Mouse (Mus musculus): ENCODE data around the gene Naxd. TPM values are rescaled to one million over a fixed set of nuclear protein-coding genes. Genes with fewer than 3 reads are reported as not detected.
"Not testable (repeated sequence)": the region's sequence is repeated elsewhere in the genome, so short reads cannot be mapped to it uniquely, and the experiment has no call there.

The Naxd gene
- polyA plus RNA-seq, 1 experiment from 2014 or later, result 95.1 TPM

DNA sequence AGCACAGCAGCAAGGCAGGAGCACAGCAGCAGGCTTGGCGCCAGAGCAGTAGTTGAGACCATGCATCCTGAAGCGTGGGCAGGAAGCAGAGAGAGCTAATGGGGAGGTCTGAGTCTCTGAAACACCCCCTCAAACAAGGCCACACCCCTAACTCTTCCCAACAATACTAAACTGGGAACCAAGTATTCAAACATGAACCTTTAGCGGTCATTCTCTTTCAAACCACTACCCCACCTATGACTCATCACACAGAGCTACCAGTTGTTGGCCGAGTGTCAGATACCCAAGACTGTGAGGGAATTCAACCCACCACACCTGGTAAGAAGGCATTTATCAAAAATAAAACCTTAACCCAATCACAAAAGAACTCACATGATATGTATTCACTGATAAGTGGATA, 10.1 kb upstream of the Naxd start:
- no peak for ATAC-seq (ENCODE audit: low read depth)
- 67% methylated on average over 4 of the region's 4 CpGs for WGBS
- no peak overlapping the region for H3K27ac ChIP-seq (replicated peaks; ENCODE audit: low read depth, low read length)

GRCm38 (mm10) chr8:11492340-11492739, 5.0 kb upstream of the Naxd start:
- not testable (repeated sequence) for DNase-seq (ENCODE audit: low spot score); H3K4me3 ChIP-seq (ENCODE audit: low read depth, low read length); ATAC-seq (ENCODE audit: low read depth); H3K9me3 ChIP-seq (ENCODE audit: control insufficient read depth, low read length); H3K4me2 ChIP-seq (ENCODE audit: low read depth, low read length); H3K27ac ChIP-seq (replicated peaks; ENCODE audit: low read depth, low read length); H3K36me3 ChIP-seq (ENCODE audit: control insufficient read depth, insufficient read depth, low read length); H3K4me1 ChIP-seq (ENCODE audit: control insufficient read depth, insufficient read depth, low read length); H3K9ac ChIP-seq (ENCODE audit: low read depth, low read length)
- WGBS, result 87% methylated on average over 2 of the region's 2 CpGs
- peaks cover 14% of the 10 kb centered on the region for H3K27me3 ChIP-seq (replicated peaks; ENCODE audit: control insufficient read depth, insufficient read depth, low read length)

More for the DNA sequence above, 10.1 kb upstream of the Naxd start:
- Histone ChIP-seq H3K9ac (ENCODE audit: low read depth, low read length) (no peak overlapping the region), H3K36me3 (ENCODE audit: control insufficient read depth, insufficient read depth, low read length) (no peaks in the 10 kb centered on the region), H3K27me3 (replicated peaks; ENCODE audit: control insufficient read depth, insufficient read depth, low read length) (peaks cover 17% of the 10 kb centered on the region), H3K4me3 (ENCODE audit: low read depth, low read length) (no peak overlapping the region), H3K4me2 (ENCODE audit: low read depth, low read length) (no peak overlapping the region), H3K4me1 (ENCODE audit: control insufficient read depth, insufficient read depth, low read length) (no peaks in the 10 kb centered on the region), H3K9me3 (ENCODE audit: control insufficient read depth, low read length) (no peaks in the 10 kb centered on the region)
- no peak for DNase-seq (ENCODE audit: low spot score)

DNA sequence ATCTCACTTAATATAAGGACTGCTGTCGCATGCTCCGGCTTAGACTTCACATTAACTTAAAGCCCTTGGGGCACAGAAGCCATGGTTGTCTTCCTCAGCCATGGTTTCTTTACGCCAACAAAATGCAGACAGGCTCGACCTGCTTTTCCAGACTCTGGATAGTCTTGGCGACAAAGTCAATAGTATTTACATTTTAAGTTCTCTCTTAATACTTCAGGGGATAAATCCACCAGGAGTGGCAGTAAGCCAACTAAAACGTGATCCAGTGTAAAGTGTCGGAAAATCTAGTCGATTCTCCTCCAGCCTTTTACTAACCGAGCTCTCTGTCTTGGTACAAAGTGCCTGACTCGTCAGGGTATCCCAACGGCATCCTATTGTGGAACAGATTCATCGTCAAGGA, 975 bp downstream of the Naxd start:
- H3K4me2 ChIP-seq (ENCODE audit: low read depth, low read length), result peak overlapping the region; percentile 75
- DNase-seq (ENCODE audit: low spot score) (peak; percentile 9), ATAC-seq (ENCODE audit: low read depth) (no peak)
- no peaks in the 10 kb centered on the region for H3K9me3 ChIP-seq (ENCODE audit: control insufficient read depth, low read length)
- H3K27me3 ChIP-seq (replicated peaks; ENCODE audit: control insufficient read depth, insufficient read depth, low read length), result no peaks in the 10 kb centered on the region
- peak overlapping the region; percentile 86; the same call in 1 of the 2 replicates for H3K9ac ChIP-seq (ENCODE audit: low read depth, low read length)
- peaks cover 12% of the 10 kb centered on the region for H3K36me3 ChIP-seq (ENCODE audit: control insufficient read depth, insufficient read depth, low read length)
- H3K27ac ChIP-seq (replicated peaks; ENCODE audit: low read depth, low read length), result no peak overlapping the region
- WGBS, result 72% methylated on average over 12 of the region's 12 CpGs
- peaks cover 15% of the 10 kb centered on the region for H3K4me1 ChIP-seq (ENCODE audit: control insufficient read depth, insufficient read depth, low read length)
- peak overlapping the region; percentile 89 for H3K4me3 ChIP-seq (ENCODE audit: low read depth, low read length)

DNA sequence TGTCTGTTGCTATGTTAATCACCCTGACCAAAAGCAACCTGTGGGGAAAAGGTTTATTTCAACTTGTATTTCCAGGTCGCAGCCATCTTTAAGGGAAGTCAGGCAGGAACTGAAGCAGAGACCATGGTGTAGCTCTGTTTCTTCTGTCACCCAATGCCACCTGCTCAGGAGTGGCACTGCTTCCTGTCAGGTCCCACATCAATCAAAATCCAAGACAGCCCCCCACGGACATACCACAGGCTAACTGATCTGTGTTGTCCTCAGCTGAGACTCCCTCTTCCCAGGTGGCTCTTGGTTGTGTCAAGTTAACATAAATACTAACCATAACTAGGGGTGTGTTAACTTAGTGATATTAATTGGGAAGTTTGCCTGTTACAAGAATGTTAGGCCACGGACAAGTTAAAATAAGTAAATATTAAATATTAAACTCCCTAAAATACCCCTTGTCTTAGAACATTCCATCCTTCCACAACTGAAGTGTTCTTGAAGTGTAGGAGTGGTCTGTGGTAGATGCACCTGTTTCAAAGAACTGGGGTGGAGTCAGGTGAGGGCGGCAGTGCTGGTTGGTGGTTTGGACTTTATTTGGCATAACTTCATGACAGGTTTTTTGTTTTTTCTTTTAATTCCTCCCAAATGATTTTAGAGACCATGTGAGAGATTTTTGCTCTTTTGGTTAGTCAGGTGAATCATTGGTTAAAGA, 1.6 kb downstream of the Naxd start:
- Histone ChIP-seq H3K9ac (ENCODE audit: low read depth, low read length) (no peak overlapping the region), H3K9me3 (ENCODE audit: control insufficient read depth, low read length) (no peaks in the 10 kb centered on the region), H3K27me3 (replicated peaks; ENCODE audit: control insufficient read depth, insufficient read depth, low read length) (no peaks in the 10 kb centered on the region), H3K27ac (replicated peaks; ENCODE audit: low read depth, low read length) (no peak overlapping the region), H3K4me3 (ENCODE audit: low read depth, low read length) (peak overlapping the region; percentile 89), H3K36me3 (ENCODE audit: control insufficient read depth, insufficient read depth, low read length) (peaks cover 18% of the 10 kb centered on the region), H3K4me1 (ENCODE audit: control insufficient read depth, insufficient read depth, low read length) (peaks cover 15% of the 10 kb centered on the region), H3K4me2 (ENCODE audit: low read depth, low read length) (no peak overlapping the region)
- DNase-seq (ENCODE audit: low spot score), result no peak
- WGBS, result 87% methylated on average over 4 of the region's 4 CpGs
- ATAC-seq (ENCODE audit: low read depth), result no peak

DNA sequence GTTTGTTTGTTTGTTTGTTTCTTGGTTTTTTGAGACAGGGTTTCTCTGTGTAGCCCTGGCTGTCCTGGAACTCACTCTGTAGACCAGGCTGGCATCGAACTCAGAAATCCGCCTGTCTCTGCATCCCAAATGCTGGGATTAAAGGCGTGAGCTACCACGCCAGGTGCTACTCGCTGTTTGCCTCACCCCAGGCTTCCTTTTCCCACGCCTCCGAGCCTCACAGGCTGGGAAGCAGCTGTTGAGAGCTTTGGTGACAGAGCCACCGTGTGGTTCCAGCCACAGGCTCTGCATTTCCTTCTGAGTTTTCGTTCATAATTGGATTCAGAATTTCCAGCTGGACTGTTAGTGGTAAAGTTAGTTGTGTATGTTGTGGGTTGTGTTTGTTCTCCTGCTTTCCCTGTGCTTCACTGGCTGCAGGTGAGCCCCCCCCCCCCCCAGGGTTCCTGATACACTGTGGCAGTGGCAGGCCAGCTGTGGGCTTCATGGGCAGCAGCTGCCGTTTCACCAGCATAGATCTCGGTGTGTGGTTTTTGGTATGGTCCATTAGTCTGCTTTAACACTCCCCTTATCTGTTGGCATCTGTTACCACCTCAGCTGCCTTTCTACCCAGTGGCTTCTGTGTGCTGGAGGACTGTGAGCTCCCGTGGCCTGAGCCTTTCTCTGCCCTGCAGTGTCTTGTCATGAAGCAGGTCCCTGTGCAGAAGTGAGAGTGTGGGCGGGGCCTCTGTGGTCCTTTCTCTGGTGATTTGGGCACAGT, 6.3 kb downstream of the Naxd start:
- Histone ChIP-seq H3K4me1 (ENCODE audit: control insufficient read depth, insufficient read depth, low read length) (peaks cover 2% of the 10 kb centered on the region), H3K27me3 (replicated peaks; ENCODE audit: control insufficient read depth, insufficient read depth, low read length) (no peaks in the 10 kb centered on the region), H3K4me3 (ENCODE audit: low read depth, low read length) (no peak overlapping the region), H3K9ac (ENCODE audit: low read depth, low read length) (no peak overlapping the region), H3K9me3 (ENCODE audit: control insufficient read depth, low read length) (no peaks in the 10 kb centered on the region), H3K36me3 (ENCODE audit: control insufficient read depth, insufficient read depth, low read length) (peaks cover 60% of the 10 kb centered on the region), H3K27ac (replicated peaks; ENCODE audit: low read depth, low read length) (no peak overlapping the region), H3K4me2 (ENCODE audit: low read depth, low read length) (no peak overlapping the region)
- 81% methylated on average over 13 of the region's 13 CpGs for WGBS
- DNase-seq (ENCODE audit: low spot score) (peak; percentile 12), ATAC-seq (ENCODE audit: low read depth) (no peak)

GRCm38 (mm10) chr8:11506074-11506473, 8.8 kb downstream of the Naxd start:
- WGBS, result 88% methylated on average over 13 of the region's 14 CpGs
- H3K9ac ChIP-seq (ENCODE audit: low read depth, low read length), result no peak overlapping the region
- no peak overlapping the region for H3K4me2 ChIP-seq (ENCODE audit: low read depth, low read length)
- H3K9me3 ChIP-seq (ENCODE audit: control insufficient read depth, low read length), result no peaks in the 10 kb centered on the region
- ATAC-seq (ENCODE audit: low read depth) (no peak), DNase-seq (ENCODE audit: low spot score) (no peak)
- no peaks in the 10 kb centered on the region for H3K27me3 ChIP-seq (replicated peaks; ENCODE audit: control insufficient read depth, insufficient read depth, low read length)
- H3K27ac ChIP-seq (replicated peaks; ENCODE audit: low read depth, low read length), result no peak overlapping the region
- H3K36me3 ChIP-seq (ENCODE audit: control insufficient read depth, insufficient read depth, low read length), result peaks cover 83% of the 10 kb centered on the region
- H3K4me3 ChIP-seq (ENCODE audit: low read depth, low read length), result no peak overlapping the region
- H3K4me1 ChIP-seq (ENCODE audit: control insufficient read depth, insufficient read depth, low read length), result no peaks in the 10 kb centered on the region

DNA sequence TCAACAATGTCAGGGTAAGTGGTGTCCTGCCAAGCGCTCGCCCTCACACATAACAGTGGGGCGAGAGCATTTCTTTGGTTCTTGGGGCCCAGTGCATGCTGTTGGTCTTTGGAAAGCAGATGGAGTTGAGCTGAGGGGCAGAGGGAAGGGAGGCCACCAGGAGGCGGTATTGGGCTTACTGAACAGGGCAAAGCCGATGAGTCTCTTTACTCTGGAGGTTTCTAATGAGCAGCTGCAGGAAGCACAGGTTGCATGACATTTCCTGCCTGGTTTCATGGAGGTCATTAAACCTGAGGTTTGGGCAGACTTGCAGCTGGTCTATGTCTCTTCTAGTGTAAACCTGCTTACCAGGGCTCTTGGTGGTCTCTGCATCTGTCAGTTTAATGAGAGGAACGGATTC, 9.5 kb downstream of the Naxd start:
- Histone ChIP-seq H3K27ac (replicated peaks; ENCODE audit: low read depth, low read length) (no peak overlapping the region), H3K4me2 (ENCODE audit: low read depth, low read length) (no peak overlapping the region), H3K9me3 (ENCODE audit: control insufficient read depth, low read length) (no peaks in the 10 kb centered on the region), H3K4me1 (ENCODE audit: control insufficient read depth, insufficient read depth, low read length) (no peaks in the 10 kb centered on the region), H3K27me3 (replicated peaks; ENCODE audit: control insufficient read depth, insufficient read depth, low read length) (no peaks in the 10 kb centered on the region), H3K36me3 (ENCODE audit: control insufficient read depth, insufficient read depth, low read length) (peaks cover 90% of the 10 kb centered on the region), H3K4me3 (ENCODE audit: low read depth, low read length) (no peak overlapping the region), H3K9ac (ENCODE audit: low read depth, low read length) (no peak overlapping the region)
- ATAC-seq (ENCODE audit: low read depth), result no peak
- peak; percentile 48 for DNase-seq (ENCODE audit: low spot score)
- WGBS, result 73% methylated on average over 6 of the region's 6 CpGs

DNA sequence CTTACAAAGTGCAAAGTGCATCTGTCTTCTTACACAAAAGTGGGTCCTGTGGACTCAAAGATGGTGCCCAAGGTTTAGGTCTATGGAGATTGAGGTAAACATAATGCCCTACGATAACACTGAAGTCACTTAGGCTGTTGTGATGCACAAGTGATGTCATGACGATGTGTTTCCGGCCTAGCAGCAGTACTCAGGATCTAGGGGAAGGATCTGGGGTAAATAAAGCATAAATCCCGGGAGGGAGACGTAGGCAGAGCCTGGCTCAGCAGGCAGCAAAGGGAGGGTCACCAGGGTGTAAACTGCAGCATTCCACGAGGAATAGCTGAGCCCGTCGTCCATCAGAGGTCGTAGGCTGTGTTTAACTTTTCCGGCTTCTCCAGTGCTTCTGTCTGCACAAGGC, 11.6 kb downstream of the Naxd start:
- WGBS, result 83% methylated on average over 10 of the region's 10 CpGs

More for the DNA sequence above, 11.6 kb downstream of the Naxd start:
- H3K27ac ChIP-seq (replicated peaks; ENCODE audit: low read depth, low read length), result no peak overlapping the region
- ATAC-seq (ENCODE audit: low read depth) (no peak), DNase-seq (ENCODE audit: low spot score) (no peak)
- no peaks in the 10 kb centered on the region for H3K4me1 ChIP-seq (ENCODE audit: control insufficient read depth, insufficient read depth, low read length)
- H3K4me2 ChIP-seq (ENCODE audit: low read depth, low read length), result no peak overlapping the region
- peaks cover 93% of the 10 kb centered on the region for H3K36me3 ChIP-seq (ENCODE audit: control insufficient read depth, insufficient read depth, low read length)
- no peaks in the 10 kb centered on the region for H3K9me3 ChIP-seq (ENCODE audit: control insufficient read depth, low read length)
- H3K9ac ChIP-seq (ENCODE audit: low read depth, low read length), result no peak overlapping the region
- H3K4me3 ChIP-seq (ENCODE audit: low read depth, low read length), result no peak overlapping the region
- no peaks in the 10 kb centered on the region for H3K27me3 ChIP-seq (replicated peaks; ENCODE audit: control insufficient read depth, insufficient read depth, low read length)

Measured in embryonic facial prominence, embryonic 14.5 days (tissue).